Mouse (Mus musculus) embryo, embryonic 10.5 days (tissue): ENCODE data around the gene Ap1m2.

Source experiments
- DNase-seq: peaks from one replicate; pipeline ENCODE4 v3.0.0-alpha.2; 2015; ENCODE audit warnings: low spot score

Gene Ap1m2

DNA sequence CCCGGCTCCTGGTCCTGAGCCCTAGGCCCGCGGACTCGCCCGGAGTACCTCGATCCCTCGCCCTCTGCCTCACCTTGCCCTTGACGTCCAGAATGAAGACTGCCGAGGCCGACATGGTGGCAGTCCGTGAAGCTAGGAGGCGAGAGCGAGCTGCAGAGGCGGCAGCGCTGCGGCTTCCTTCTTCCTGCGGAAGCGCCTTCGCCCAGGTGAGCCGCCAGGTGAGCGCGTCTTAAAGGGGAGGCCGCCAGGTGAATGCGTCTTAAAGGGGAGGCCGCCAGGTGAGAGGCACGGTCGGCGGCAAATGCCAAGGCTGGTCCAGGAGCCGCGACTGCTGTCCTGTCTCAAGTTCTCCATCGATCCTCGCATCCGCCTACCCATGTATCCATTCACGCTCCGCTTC lies at the start of gene Ap1m2:
TSS of gene Ap1m2 (minus strand) at position 204 of the 400 bp plus-strand sequence.
- no peak for DNase-seq

DNA sequence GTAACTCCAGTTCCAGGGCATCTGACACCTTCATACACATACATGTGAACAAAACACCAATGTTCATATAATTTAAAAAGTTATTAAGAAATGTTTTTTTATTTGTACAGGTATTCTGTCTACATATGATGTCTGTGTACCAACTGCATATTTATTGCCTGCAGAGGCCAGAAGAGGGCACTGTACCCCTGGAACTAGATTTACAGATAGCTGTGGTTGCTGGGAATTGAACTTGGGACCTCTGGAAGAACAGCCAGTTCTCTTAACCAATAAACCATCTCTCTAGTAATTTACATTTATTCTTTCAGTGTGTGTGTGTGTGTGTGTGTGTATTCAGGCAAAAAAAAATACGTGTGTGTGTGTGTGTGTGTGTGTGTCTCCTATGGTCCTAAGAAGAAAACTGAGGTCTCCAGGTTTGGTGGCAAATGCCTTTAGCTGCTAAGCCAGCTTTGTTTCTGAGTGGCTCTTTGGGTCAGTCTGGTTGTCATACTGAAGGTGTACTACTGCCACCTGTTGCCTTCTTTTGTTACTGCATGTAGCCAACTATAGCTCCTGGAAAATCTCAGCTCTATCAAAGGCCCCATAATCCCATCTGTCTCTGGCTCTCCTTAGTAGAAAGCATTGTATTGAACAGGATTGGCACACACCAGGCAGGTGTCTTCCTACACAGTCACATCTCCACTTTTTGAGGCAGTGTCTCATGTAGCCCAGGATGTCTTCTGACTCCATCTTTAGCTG lies 45.0 kb upstream of the Ap1m2 start:
- peak; percentile 90 for DNase-seq

DNA sequence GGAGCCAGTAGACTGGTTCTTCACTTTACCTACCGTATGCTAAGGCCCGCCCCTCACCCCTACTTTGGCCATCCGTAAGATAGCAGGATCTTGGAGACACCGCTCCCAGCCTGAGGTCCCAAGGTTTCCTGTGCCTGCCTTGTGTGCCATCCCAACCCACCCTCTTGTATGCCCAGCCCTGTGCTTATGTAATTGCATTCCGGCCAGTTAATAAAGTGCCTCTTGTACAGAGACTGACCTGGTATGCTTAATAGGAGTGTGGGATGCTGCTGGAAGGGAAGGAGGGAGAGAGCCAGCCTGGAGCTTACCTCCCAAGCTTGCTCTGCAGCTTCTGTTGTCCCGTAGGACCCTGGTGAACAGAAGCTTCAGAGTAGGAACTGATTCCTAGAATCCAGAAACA lies 42.7 kb upstream of the Ap1m2 start:
- no peak for DNase-seq

DNA sequence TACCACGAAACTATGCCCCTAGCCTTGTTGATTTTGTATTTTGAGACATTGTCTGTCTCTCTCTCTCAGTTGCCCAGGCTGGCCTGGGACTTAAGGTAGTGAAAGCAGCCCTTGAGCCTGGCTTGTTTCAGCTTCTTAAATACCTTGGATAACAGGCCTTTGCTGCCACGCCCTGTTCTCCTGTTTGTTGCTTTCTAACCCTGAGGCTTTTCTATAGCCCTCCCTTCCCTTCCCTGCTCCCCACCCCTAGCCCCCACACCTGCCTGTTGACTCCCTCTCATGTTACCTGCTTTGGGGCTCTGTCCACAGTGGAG lies 41.2 kb upstream of the Ap1m2 start:
- DNase-seq: peak; percentile 22

DNA sequence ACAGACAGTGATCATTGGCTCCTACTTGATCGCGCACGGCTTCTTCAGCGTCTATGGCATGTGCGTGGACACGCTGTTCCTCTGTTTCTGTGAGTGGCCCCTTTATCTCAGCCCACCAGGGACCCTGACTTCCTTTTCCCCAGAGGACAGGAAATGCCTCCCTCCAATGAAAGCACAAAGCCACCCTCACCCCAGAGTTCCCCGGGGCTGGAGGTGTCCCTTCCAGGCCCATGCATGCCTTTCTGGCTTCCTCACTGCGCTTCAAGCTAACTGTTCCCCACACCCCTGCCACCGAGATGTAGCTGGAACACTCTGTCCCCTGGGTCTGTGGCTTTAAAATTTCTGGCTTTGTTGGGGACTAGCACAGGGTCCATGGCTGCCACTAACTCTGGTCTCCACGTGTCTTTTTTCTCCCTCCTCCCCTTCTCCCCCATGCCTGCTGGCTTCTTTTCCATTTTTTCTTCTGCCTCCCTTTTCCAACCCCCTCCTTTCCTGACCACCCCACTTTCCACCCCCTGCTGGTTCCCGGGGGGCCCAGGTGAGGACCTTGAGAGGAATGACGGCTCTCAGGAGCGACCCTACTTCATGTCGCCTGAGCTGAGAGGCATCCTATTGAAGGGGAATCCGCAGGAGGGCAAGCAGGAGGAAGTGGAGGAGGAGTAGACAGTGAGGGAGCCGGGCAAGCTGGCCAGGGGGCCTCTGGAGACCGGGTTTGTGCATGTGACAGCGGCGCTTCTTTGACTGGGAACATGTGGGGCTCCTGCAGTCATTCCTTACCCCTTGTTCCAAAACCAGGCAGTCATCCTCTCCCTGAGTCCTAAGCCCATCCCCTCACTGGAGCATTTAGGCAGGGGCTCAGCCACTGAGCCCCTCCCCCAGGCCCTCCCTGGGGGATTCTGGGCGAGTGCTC lies 40.6 kb upstream of the Ap1m2 start:
- no peak for DNase-seq

DNA sequence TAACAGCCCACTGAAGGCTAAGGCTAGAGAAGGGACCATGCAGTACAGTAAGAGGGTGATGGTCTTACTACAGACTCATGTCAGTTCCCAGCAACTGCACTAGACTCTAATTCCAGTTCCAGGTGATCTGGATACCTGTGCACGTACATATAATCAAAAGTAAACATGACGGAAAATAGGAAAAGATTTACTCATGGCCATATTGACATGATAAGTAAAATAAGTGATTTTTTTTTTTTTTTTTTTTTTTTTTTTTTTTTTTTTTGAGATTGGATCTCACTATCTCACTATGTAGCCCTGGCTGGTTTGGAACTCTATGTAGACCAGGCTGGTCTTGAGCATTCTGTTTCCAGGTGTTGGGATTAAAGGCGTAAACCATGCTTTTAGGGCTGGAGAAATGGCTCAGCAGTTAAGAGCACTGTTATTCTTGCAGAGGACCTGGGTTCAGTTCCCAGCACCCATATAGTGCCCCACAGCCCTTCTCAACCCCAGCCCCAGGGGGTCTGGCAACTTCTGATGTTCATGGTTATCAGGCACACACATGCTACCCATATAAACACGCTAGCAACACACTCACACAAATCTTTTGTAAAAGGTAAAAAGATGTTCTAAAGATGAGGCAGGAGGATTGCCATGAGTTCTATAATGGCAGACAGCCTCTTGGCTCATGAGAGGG lies 39.7 kb upstream of the Ap1m2 start:
- DNase-seq: no peak

DNA sequence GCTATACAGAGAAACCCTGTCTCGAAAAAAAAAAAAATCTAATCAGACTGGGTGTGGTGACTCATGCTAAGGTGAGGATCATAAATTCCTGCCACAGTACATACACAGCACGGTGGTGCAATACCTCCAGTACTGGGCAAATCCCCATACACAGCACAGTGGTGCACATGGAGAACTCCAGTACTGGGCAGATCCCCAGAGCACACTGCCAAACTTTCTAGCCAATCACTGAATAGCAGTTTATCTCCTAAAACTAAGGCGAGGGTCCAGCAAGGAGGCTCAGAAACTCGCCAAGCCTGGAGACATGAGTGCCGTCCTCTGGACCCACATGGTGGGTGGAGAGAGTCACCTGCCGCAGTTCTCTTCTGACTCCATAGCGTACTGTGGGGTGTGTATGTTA lies 39.0 kb upstream of the Ap1m2 start:
- no peak for DNase-seq

DNA sequence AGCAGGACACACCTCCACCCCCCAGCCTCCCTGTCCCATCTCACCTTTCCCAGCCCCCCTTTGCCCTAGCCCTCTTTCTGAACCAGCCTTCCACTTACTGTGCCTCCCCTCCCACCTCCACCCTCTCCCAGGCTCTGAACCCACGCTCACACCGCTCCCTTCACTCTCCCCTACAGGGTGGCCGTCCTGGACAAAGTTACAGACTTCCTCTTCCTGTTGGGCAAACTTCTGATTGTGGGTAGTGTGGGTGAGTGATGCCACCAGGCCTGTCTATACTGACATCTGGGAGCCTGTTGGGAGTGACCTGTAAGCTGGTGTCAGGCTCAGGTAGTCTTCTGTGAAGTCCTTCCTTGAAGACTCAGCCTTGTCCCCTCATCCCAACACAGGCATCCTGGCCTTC lies 36.0 kb upstream of the Ap1m2 start:
- DNase-seq: no peak

DNA sequence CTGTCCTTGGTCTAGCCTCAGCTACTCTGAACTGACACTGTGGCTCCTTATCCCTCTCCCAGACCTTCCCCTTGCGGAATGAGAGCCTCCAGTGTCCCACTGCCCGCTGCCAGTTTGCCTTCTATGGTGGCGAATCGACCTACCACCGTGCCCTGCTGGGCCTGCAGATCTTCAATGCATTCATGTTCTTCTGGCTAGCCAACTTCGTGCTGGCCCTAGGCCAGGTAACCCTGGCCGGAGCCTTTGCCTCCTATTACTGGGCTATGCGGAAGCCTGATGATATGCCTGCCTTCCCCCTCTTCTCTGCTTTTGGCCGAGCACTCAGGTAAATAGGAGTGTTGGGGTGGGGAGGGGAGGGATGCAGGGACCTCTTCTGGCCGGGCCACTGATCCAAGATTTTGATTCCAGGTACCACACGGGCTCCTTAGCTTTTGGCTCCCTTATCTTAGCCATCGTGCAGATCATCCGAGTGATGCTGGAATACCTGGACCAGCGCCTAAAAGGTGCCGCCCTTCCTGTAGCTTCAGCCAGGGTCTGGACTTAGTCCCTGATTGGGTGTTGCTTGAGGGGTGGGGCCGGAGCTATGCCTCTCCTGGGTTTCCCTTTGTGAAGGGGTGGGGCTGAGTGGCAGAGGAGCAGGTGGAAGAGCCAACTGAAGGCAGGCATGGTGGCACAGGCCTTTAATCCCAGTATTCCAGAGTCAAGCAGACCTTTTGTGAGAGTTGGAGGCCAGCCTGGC lies 34.7 kb upstream of the Ap1m2 start:
- no peak for DNase-seq

DNA sequence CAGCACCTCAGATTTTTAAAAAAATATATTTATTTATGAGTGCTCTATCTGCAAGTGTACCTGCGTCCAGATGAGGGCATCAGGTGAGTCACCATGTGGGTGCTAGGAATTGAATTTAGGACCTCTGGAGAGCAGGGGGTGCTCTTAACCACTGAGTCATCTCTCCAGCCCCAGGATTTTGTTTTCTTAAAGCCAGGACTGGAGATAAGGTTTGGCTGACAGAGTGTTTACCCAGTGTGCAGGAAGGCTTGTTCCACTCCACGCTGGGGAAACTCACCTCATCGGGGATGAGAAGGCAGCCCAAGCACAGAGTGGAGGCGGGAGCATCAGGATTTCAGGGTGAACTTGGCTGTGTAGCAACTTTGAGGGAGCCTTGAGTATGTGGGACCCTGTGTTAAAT lies 28.3 kb upstream of the Ap1m2 start:
- DNase-seq: no peak

DNA sequence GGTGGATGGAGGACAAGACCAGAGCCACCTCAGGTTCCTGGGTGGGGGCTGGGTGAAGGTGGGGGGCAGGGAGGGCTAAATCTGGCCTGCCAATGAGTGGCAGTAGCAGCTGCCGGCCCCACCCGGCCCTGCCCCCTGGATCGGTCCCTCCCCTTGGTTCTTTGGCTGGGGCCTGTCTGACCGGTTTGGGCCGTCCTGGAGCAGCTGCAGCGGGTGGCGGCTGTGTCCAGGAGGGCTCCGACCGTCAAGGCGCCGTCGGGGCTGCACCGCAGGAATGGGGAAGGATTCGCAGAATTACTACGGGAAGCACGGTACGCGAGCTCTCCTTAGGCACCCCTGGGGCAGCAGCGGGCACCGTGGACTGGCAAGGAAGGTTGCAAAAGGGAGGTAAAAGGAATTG lies 25.5 kb upstream of the Ap1m2 start:
- DNase-seq: peak; percentile 14

DNA sequence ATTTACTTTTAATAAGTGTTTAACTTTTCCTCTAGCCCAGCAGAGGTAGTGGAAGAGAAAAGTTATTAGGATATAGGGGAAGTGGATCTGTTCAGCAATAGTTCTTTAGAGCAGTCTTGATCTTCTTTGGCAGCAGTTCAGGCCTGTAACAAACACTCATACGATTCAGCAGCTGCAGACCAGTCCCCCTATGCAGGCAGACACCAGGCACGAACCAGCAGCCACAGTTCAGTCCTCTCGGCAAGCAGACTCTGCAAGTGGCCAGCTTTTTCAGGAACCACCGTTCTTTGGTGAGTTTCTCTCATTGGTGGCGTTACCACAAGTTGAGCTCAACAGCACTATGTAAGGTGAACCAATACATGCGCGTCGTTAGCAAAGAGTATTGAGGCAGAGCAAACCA lies 24.4 kb upstream of the Ap1m2 start:
- no peak for DNase-seq

DNA sequence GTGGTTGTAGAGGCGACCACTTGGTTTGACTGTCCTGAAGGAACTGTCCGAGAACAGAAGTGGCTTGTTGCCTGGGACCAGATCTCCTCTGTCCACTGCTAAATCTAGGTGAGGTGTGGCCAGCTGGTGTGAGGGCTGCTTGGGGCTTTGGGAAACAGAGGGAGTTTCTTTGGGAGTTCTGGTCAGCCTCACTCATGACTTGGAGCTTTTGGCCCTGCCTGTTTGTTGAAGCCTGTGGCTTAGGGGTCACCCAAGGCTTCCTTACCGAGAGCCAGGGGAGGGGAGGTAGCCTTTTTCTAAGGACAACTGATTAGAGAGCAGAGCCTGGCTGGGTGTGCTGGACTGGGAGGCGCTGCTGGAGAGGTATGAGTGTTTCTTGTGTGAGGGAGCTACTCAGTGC lies 23.3 kb upstream of the Ap1m2 start:
- no peak for DNase-seq

DNA sequence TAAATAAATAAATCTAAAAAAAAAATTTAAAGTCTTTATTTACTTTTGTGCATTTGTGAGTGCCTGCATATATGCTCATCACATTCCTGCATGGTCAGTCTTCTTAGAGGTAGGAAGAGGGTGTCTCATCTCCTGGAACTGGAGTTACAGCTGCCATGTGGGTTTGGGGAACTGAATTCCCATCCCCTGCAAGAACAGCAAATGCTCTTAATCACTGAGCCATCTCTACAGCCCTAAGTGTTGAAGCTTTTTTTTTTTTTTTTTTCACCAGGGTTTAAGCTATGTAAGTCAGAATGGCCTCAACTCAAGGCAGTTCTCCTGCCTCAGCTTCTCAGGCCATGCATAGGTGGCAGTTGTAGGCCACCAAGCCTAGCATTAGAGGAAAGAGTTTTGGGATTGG lies 22.6 kb upstream of the Ap1m2 start:
- no peak for DNase-seq

DNA sequence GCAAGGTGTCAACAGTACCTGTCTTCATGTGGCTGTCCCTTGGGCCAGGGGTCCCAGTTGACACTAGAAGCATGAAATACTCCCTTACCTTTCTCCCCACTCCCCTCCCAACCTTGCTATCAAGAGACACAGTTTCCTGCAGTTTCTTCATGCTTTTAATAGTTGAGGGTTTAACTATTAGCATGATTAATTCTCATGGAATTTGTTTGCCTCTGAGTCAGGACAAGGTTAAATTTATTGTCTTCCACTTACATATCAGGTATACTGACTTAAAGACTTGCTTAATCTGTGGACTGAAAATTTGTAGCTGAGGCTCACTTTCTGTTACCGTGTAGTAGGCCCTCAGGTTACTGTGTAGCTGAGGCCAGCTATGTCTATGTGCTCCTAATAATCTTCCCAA lies 21.4 kb upstream of the Ap1m2 start:
- DNase-seq: no peak

DNA sequence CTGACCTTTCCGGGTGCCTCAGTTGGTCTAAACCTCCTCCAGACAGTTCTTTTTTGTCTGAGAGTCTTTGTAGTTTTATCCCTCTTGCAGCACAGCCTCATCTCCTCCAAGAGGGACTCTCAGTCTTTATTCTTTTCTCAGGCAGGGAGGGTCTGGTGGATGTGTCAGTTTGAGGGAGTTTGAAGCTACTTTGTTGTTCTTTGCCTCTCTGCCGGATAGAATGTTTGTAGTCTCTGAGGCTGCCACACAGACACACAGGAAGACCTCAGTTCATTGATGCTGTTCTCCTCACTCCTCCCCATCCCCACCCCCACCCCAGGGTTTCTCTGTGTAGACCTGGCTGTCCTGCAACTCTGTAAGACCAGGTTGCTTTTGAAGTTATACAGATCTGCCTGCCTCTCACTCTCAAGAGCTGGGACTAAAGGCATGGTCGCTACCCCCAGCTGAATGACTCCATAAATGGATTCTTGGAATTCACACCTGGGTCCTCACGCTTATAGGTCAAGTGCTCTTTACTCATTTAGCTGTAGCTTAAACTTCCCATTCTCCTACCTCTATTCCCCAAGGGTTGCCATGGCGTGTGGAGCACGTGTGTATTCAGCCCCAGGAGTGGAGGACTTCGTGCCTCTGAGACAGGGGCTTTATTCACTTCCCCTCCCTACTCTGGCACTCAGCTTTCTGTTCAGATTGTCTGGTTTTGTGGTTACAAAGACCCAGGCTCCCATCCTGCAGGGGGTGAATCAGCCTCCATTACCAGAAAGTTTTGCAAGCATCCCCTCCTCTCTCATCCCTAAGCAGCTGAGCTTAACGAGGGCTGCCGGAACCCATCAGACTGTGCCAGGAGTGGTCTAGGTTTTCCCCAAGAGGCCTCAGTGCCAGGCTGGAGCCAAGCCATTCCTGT lies 20.3 kb upstream of the Ap1m2 start:
- DNase-seq: no peak

DNA sequence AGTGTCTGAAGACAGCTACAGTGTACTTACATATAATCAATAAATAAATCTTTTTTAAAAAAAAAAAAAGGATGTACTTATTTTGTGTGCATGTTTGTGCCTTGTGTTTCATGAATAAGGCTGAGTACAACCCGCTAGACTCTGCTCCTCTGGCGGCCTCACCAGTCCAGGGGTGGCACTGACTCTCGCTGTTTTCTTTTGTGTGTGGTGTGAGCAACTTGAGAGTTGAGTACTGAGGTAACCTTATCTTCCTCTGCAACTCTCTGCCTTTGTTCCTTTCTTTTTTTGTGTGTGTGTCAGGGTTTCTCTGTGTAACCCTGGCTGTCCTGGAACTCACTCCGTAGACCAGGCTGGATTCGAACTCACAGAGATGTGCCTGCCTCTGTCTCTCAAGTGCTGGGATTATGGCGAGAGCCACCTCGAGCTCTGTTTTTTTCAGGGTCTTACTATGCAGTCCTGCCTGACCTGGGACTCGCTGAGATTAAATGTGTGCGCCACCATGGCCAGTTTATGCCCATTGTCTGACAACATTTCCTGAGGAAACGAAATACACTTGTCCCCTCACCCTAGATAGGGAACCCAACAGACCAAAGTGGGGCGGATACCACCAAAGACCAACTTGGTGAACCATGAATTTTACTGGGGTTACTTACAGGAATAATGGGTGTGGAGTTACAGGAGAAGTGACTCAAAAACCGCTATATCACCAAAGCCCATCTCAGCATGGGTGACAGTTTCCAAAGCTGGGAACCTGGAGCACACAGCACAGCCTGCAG lies 19.4 kb upstream of the Ap1m2 start:
- DNase-seq: no peak

DNA sequence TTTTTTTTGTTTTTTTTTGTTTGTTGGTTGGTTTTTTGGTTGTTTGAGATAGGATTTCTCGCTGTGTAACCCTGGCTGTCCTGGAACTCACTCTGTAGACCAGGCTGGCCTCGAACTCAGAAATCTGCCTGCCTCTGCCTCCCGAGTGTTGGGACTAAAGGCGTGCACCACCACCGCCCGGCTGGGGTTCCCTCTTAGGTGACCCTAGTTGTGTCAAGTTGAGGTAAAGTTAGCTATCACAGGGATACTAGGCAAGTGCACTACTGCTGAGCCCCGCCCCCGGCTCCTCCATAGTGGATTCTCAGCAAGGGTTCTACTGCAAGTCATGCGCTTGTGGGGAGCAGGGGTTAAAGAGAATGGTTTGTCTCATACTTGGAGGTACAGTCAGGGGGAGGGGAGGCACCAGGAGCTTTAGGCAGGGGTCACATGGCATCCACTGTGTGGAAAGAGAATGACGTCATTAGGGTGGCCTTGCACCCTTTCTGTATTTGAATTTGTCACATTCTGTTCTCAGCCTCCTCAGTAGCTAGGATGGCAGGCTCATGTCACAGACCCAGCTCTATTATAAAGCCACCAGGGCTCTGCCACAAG lies 17.7 kb upstream of the Ap1m2 start:
- no peak for DNase-seq

DNA sequence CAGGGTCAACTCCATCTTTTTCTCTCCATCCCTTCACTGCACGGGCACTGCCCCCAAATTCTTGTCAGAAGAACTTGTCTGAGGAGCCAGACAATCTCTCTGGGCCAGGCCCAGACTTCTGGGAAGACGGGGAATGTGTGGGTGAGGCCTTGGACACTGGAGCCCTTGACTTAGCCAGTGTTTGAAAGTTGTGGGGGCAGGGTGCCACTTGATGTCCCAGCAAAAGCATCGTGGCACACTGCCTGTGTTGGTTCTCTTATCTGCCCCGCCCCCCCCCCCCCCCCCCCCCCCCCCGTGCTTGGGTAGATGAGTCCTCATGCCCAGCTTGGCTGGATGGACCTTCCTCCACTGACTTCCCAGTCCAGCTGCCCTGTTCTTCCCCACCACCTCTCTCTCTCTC lies 16.9 kb upstream of the Ap1m2 start:
- no peak for DNase-seq

DNA sequence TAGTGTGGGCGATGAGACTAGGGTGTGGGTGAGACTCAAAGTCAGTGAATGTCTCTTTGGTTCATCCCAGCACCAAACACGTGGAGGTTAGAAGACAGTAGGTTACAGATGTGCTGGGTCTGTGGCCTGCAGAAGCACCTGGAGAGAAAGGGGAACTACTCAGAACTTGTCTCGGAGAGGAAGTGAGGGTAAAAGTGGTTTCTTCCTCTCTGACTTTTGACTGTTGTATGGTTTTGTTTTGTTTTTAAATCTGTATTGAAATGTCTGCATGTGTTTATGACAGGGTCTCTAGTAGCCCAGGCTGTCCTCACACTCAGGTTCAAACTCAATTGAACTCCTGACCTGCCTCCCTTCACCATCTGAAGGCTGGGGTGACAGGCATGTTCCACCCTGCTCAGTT lies 15.9 kb upstream of the Ap1m2 start:
- DNase-seq: no peak
